Mouse (Mus musculus) heart, embryonic 14.5 days (tissue): ENCODE results near the gene Speer4d. TPM values are rescaled to one million over a fixed set of nuclear protein-coding genes. Genes with fewer than 3 reads are reported as not detected.
A peak's percentile ranks its signal among the peaks of the same experiment; 100 is the strongest.
"Not testable (repeated sequence)": the region's sequence is repeated elsewhere in the genome, so short reads cannot be mapped to it uniquely, and the experiment has no call there.

Experiments
- ATAC-seq: fragments of 200-750 bp; cut with Nextera tagmentation; 2 replicates; pipeline ENCODE4 v1.8.0; 2017; ENCODE audit warnings: low read depth, moderate TSS enrichment; ENCODE audit not compliant: insufficient number of reproducible peaks, insufficient read depth, low FRiP score
- H3K27ac ChIP-seq, 2 experiments: fragments of 200-500 bp in 1 of 2; fragments of 300-500 bp in 1 of 2; sonication (generic) in 1 of 2; replicated peaks in 1 of 2; 2 replicates each; pipeline ENCODE4 v1.5.1; 2012 to 2014; ENCODE audit warnings: low read depth in 2 of 2, low read length in 2 of 2, control low read depth in 1 of 2, mild to moderate bottlenecking in 1 of 2, mixed read lengths in 1 of 2; ENCODE audit not compliant: control insufficient read depth in 1 of 2, insufficient read depth in 1 of 2
- H3K27me3 ChIP-seq: fragments of 300-500 bp; sonication (generic); 2 replicates; pipeline ENCODE4 v1.6.1; 2014; ENCODE audit warnings: mild to moderate bottlenecking, low read length, control low read depth; ENCODE audit not compliant: control insufficient read depth, insufficient read depth
- H3K36me3 ChIP-seq: fragments of 300-500 bp; sonication (generic); 2 replicates; pipeline ENCODE4 v1.6.1; 2014; ENCODE audit warnings: mild to moderate bottlenecking, control low read depth, low read length, mixed read lengths; ENCODE audit not compliant: control insufficient read depth, insufficient read depth
- H3K4me1 ChIP-seq, 2 experiments: fragments of 200-500 bp in 1 of 2; fragments of 300-500 bp in 1 of 2; sonication (generic) in 1 of 2; 2 replicates each; pipeline ENCODE4 v1.6.1; 2012 to 2014; ENCODE audit warnings: low read length in 2 of 2, control low read depth in 1 of 2, mixed read lengths in 1 of 2; ENCODE audit not compliant: control insufficient read depth in 2 of 2, insufficient read depth in 2 of 2
- H3K4me2 ChIP-seq: fragments of 300-500 bp; sonication (generic); 2 replicates; pipeline ENCODE4 v1.6.1; 2014; ENCODE audit warnings: mild to moderate bottlenecking, low read length
- H3K4me3 ChIP-seq, 2 experiments: fragments of 200-500 bp in 1 of 2; fragments of 300-500 bp in 1 of 2; sonication (generic) in 1 of 2; 2 replicates each; pipeline ENCODE4 v1.5.1; 2012 to 2014; ENCODE audit warnings: low read length in 2 of 2, mild to moderate bottlenecking in 2 of 2, control low read depth in 1 of 2, low read depth in 1 of 2, moderate library complexity in 1 of 2; ENCODE audit not compliant: control insufficient read depth in 1 of 2, insufficient read depth in 1 of 2
- H3K9ac ChIP-seq: fragments of 300-500 bp; sonication (generic); 2 replicates; pipeline ENCODE4 v1.6.1; 2014; ENCODE audit warnings: mild to moderate bottlenecking, low read length
- H3K9me3 ChIP-seq: fragments of 300-500 bp; sonication (generic); 2 replicates; pipeline ENCODE4 v1.6.1; 2016; ENCODE audit warnings: low read length, control low read depth; ENCODE audit not compliant: control insufficient read depth
- WGBS: fragments of 180-500 bp; shearing (Covaris S2); extraction: QIAGEN DNeasy Blood & Tissue Kit; methylation state at CpG from one replicate; pipeline ENCODE4 v1.1.7; 2014; 5-methylcytosine and 5-hydroxymethylcytosine counted together
- polyA plus RNA-seq: library from polyadenylated mRNA; unstranded; fragments of >200 nt; fragmentation: Nextera tagmentation; extraction: Ambion mirVana; gene quantifications from 2 replicates; pipeline ENCODE4 v1.2.1, GENCODE M21; 2014

Speer4d gene
- polyA plus RNA-seq, 1 experiment from 2014 or later = not detected

DNA sequence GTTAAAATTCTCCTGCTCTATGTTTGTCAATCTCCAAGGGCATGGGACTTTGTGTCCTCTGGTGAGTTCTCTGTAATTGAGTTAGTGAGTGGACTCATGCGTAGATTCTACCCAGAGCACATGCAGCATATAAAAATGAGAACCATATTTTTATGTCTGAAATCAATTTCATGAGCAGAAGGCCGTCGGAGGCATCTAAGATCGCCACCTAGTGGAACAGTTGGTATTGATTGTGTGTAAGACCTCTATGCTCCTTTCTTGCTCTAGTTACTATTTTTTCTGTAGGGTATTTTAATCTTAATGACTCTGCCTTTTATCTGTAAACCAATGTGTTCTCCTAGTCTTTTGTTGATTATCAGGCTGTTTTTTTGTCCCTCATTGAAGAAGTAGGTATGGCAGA, 18.5 kb upstream of the Speer4d start:
- H3K9me3 ChIP-seq = peaks cover 15% of the 10 kb centered on the region
- ATAC-seq, H3K4me1 ChIP-seq, H3K27ac ChIP-seq, H3K4me3 ChIP-seq, H3K4me2 ChIP-seq, H3K27me3 ChIP-seq, H3K9ac ChIP-seq, H3K36me3 ChIP-seq: not testable (repeated sequence)
- WGBS = 39% methylated on average over 4 of the region's 4 CpGs

DNA sequence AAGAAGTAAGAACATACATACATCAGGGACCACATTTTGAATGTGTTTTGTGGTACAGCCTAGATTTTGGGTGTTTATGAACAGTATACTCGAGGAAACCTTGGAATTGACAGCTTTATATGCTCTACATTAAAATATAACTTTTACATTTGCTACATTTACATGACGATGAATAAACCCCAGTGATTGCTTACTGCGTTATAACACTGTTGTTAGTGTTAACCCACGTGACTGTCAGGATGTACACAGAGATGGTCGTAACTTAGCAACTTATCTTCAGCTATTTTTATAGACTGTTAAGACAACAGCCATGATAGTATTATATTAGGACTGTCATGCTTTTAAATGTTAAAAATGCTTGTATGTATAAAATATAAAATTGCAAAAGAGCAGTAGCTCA, 17.4 kb upstream of the Speer4d start:
- H3K4me1 ChIP-seq, H3K27me3 ChIP-seq, H3K27ac ChIP-seq, H3K36me3 ChIP-seq, H3K9ac ChIP-seq, H3K4me3 ChIP-seq, H3K4me2 ChIP-seq: not testable (repeated sequence)
- ATAC-seq = peak; percentile 48; the same call in 1 of the 2 replicates
- H3K9me3 ChIP-seq = peaks cover 17% of the 10 kb centered on the region
- WGBS = 49% methylated on average over 5 of the region's 5 CpGs

DNA sequence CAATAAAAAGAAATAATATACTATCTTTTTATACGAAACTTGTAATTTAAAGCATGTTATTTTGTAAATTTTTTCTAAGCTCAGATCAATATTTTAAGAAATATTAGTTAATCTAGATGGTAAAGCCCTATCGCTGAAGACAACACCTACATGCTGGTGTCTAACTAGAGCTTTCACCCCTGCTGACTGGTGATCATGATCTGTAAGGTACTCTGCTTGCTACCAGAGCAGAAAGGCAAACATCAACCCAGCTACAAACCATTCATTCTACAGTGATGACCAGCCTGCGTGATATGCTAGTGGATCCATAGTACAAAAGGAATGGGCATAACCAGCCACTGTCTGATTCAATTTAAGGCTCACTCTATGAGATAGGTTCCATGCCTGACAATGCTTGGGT, 16.9 kb upstream of the Speer4d start:
- ATAC-seq = peak; percentile 66; the same call in 1 of the 2 replicates
- H3K9ac ChIP-seq, H3K4me3 ChIP-seq, H3K4me2 ChIP-seq, H3K27ac ChIP-seq, H3K4me1 ChIP-seq, H3K27me3 ChIP-seq, H3K36me3 ChIP-seq: not testable (repeated sequence)
- WGBS = 62% methylated on average over 3 of the region's 3 CpGs
- H3K9me3 ChIP-seq = peaks cover 19% of the 10 kb centered on the region

DNA sequence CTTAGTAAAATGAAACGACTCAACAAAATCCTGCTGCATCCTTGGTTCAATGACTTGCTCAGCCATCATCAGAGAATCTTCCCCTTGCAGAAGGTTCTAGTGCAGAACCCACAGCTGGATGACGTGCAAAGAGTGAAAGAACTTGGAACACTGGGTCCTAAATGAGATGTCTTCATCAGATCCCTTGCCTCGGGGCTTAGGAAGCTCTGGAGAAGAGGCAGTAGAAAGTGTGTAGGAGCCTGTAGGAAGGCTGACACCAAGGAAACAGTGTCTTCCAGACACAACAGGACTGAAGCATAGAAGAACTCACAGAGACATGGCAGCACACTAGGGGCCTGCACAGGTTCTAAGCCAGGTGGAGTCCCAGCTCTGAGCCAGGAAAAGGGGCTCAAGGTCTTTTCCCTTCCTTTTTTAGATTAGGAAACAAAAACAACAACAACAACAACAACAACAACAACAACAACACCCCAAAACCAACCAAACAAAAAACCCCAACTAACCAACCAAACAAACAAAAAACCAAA, 16.4 kb upstream of the Speer4d start:
- H3K4me2 ChIP-seq, H3K9ac ChIP-seq, H3K27ac ChIP-seq, ATAC-seq, H3K36me3 ChIP-seq, H3K4me3 ChIP-seq, H3K4me1 ChIP-seq, H3K27me3 ChIP-seq: not testable (repeated sequence)
- peaks cover 19% of the 10 kb centered on the region for H3K9me3 ChIP-seq
- 44% methylated on average over 3 of the region's 3 CpGs for WGBS

DNA sequence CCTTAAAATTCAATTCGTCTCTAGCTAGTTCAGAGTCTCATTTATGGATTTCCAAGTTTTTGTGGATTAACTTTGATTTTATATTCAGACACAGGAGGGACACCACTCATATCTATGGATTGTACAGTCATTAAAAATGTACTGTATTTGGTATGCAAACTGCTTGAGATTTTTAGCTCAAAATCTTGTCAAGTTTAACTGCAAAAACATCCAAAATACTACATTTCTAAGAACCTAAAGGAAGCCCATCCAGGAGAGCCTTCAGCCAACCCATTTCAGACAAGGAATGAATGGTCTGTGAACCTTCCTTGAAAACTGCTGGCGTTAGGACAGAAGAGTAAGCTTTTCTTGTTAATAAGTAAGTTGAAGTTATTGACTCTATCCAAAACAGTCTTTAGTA, 15.9 kb upstream of the Speer4d start:
- not testable (repeated sequence) for H3K27ac ChIP-seq, H3K36me3 ChIP-seq, ATAC-seq, H3K4me1 ChIP-seq, H3K4me3 ChIP-seq, H3K27me3 ChIP-seq, H3K4me2 ChIP-seq, H3K9ac ChIP-seq
- H3K9me3 ChIP-seq = peaks cover 19% of the 10 kb centered on the region
- WGBS = 38% methylated on average over 2 of the region's 2 CpGs

DNA sequence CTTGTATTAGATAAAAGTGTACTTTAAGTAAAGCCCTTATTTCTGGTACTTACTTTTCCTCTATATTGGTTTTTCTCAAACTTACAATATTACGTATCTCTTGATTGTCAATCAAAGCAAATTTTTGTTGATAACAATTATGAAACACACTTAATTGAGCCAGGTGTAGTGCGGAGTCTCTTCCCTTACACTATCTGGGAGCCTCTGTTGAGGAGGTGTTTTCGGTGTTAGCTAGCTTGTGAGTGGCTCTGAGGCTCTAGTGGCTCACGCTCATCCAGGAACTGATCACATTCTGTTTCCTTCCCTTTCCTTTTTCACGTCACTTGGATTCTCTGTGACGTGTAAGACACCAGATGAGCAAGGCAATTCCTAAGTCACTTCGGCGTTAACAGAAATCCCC, 15.3 kb upstream of the Speer4d start:
- H3K36me3 ChIP-seq, H3K4me3 ChIP-seq, ATAC-seq, H3K9ac ChIP-seq, H3K4me2 ChIP-seq, H3K27me3 ChIP-seq, H3K27ac ChIP-seq, H3K4me1 ChIP-seq: not testable (repeated sequence)
- 63% methylated on average over 8 of the region's 8 CpGs for WGBS
- peaks cover 19% of the 10 kb centered on the region for H3K9me3 ChIP-seq

DNA sequence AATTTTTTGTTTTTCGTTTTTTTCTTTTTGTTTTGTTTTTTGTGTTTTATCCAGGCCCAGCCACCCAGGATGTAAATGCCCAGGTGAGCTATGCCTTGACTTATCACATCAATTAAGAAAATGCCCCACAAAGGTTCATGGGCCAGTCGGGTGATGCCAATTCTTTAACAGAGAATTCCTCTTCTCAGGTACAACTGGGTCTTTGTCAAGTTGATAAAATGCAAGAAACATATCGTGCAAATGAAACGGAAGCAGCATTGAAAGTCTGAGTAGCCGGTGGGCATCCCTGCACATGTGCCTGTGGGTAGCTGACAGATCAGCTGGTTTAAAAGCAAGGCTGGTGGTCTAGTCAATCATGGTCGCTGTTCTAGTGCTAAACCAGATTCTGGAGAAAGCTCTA, 12.2 kb upstream of the Speer4d start:
- WGBS = 61% methylated on average over 5 of the region's 6 CpGs
- not testable (repeated sequence) for H3K27ac ChIP-seq, H3K4me1 ChIP-seq, H3K4me2 ChIP-seq, H3K9ac ChIP-seq, H3K27me3 ChIP-seq, H3K4me3 ChIP-seq, H3K36me3 ChIP-seq
- ATAC-seq = peak; percentile 81; the same call in 1 of the 2 replicates
- H3K9me3 ChIP-seq = peaks cover 12% of the 10 kb centered on the region

DNA sequence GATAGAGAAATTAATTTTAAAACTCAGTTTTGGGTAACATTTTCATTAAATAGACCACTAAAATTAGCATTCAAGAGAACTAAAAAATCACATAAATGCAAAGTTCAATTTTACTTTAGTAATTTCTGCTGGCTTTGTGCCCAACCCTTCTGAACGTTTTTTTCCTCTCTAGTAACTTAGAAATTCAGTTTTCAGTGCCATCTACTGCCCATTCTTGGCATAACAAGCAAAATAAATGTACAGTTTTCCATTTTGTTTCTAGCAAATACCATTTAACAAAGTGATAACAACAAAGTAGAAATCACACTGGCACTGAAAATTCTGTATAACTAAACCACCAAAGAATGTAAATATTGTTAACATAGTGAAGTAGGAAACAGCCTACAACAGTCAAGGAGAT, 8.2 kb upstream of the Speer4d start:
- H3K27ac ChIP-seq, H3K27me3 ChIP-seq, H3K4me1 ChIP-seq, H3K36me3 ChIP-seq, H3K9ac ChIP-seq, ATAC-seq, H3K4me3 ChIP-seq, H3K9me3 ChIP-seq, H3K4me2 ChIP-seq: not testable (repeated sequence)
- 2% methylated on average over 1 of the region's 1 CpGs for WGBS
